Mouse (Mus musculus) splenic B cell, adult 2 months (primary cell): ENCODE results near the gene Dock11.

Source experiments
- DNase-seq: peaks from one replicate; pipeline ENCODE4 v3.0.0-alpha.2; 2011; ENCODE audit warnings: low read depth, low spot score
- H3K27me3 ChIP-seq: 2 replicates; pipeline ENCODE4 v1.6.1; 2012; ENCODE audit warnings: mild to moderate bottlenecking, low read length, moderate library complexity, mixed read lengths; ENCODE audit not compliant: control insufficient read depth, poor library complexity, insufficient read depth, severe bottlenecking
- H3K36me3 ChIP-seq: 2 replicates; pipeline ENCODE4 v1.6.1; 2012; ENCODE audit warnings: mild to moderate bottlenecking, low read length, moderate library complexity, mixed read lengths; ENCODE audit not compliant: control insufficient read depth, poor library complexity, insufficient read depth, severe bottlenecking

The Dock11 gene

GRCm38 (mm10) chrX:35990508-35991095, 102.0 kb downstream of the Dock11 start:
- Histone ChIP-seq H3K36me3 (0 out of 2 replicates have a peak, but pooled peaks cover 5% of the 10 kb centered on the region), H3K27me3 (no peaks in the 10 kb centered on the region)
- DNase-seq, result no peak

DNA sequence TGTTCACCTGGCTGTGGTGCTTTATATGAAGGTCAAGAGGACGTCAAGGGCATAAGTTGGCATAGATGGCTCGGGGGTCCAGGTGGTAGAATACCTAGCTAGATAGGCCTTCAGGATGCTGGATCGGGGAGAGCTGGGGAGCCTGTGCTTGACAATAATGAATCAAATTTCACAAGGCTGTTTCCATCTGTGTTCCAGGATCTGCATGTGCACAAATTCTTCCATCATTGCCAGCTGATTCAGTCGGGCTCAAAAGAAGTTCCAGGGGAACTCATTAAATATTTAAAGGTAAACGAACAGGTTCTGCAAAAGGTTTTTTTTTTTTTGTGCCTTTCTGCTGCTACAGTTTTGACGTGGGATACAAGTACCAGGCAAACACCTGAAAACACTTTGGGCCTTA, 105.6 kb downstream of the Dock11 start:
- peaks cover 3% of the 10 kb centered on the region; the same call in 1 of the 2 replicates for H3K36me3 ChIP-seq
- DNase-seq, result no peak
- H3K27me3 ChIP-seq, result no peaks in the 10 kb centered on the region

DNA sequence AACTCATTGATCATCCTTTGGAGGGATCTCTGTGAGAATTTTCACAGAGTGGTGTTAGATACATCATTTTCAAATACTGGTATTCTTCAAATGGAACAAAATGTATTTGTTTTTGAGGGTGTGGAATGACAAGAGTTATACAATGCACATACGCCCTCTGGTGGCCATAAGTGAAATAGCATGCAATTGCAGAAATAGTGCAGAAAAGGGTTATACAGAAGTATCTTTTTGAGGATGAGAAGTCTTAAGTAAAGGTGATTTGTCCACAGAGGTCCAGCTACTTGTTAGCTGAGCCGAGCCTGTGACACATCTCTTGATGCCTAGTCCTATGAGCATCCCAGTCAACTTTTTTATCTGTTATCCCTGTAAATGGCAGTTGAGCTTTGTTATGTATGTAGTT, 108.4 kb downstream of the Dock11 start:
- peak; percentile 62 for DNase-seq
- Histone ChIP-seq H3K36me3 (peaks cover 3% of the 10 kb centered on the region; the same call in 1 of the 2 replicates), H3K27me3 (no peaks in the 10 kb centered on the region)

DNA sequence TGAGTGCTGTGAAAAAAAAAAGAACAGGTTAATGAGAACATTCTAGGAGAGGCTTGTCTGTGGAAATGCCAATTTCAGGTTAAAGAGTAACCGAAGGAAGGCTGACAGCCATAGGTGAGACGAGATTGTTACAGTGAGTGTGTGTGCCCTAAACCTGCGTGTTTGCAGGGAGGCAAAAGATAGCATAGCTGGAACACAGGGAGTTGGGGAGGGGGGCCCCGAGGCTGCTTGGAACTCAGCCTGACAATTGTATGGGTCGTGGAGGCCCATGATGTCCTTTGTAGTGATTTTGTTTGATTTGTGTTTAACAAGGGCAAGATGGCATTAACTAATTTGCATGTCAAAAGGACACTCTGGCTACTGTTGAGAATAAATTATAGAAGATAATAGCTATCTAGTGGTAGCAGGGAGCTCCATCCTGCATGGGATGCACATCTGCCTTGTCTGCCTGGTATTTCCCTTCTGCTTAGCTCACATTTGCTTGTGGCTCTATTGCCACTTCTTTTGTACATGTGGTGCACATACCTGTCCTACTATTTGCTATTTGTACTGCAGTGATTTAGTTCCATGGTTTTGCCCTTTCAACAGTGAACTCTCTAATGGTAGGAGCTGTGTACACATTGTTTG, 109.3 kb downstream of the Dock11 start:
- no peak for DNase-seq
- Histone ChIP-seq H3K36me3 (peaks cover 4% of the 10 kb centered on the region), H3K27me3 (no peaks in the 10 kb centered on the region)

- H3K36me3 ChIP-seq, result peaks cover 4% of the 10 kb centered on the region; the same call in 1 of the 2 replicates
- H3K27me3 ChIP-seq, result no peaks in the 10 kb centered on the region
- DNase-seq, result no peak
These were observed 137.0 kb downstream of the Dock11 start for GRCm38 (mm10) chrX:36025651-36026050.

GRCm38 (mm10) chrX:36031113-36031512, 142.5 kb downstream of the Dock11 start:
- Histone ChIP-seq H3K27me3 (no peaks in the 10 kb centered on the region), H3K36me3 (0 out of 2 replicates have a peak, but pooled peaks cover 4% of the 10 kb centered on the region)
- no peak for DNase-seq

- Histone ChIP-seq H3K36me3 (0 out of 2 replicates have a peak, but pooled peaks cover 7% of the 10 kb centered on the region), H3K27me3 (no peaks in the 10 kb centered on the region)
- no peak for DNase-seq
These were observed 145.4 kb downstream of the Dock11 start for GRCm38 (mm10) chrX:36034045-36034444.

GRCm38 (mm10) chrX:36045731-36046130, 157.1 kb downstream of the Dock11 start:
- Histone ChIP-seq H3K27me3 (no peaks in the 10 kb centered on the region), H3K36me3 (0 out of 2 replicates have a peak, but pooled peaks cover 3% of the 10 kb centered on the region)
- DNase-seq, result no peak

GRCm38 (mm10) chrX:36047451-36047850, 158.8 kb downstream of the Dock11 start:
- Histone ChIP-seq H3K27me3 (no peaks in the 10 kb centered on the region), H3K36me3 (0 out of 2 replicates have a peak, but pooled peaks cover 3% of the 10 kb centered on the region)
- DNase-seq, result no peak

DNA sequence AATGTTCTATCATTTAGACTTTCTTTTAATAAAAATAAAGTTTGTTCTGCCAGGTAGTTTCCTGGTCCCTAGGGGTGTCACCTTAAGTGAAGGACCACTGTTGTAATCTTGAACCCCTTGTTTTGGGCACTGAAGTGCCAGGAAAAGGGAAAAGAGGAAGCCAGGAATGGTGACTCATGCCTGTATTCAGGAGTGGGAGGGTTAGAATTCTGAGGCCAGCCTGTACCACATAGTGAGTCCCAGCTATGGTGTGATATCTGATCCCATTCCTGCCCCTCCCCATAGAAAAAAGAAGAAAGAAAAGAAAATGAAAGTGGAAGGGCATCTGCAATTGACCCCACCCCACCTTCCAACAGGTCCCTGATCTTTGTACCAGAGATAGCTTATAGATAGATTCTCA, 161.7 kb downstream of the Dock11 start:
- DNase-seq, result no peak
- 0 out of 2 replicates have a peak, but pooled peaks cover 2% of the 10 kb centered on the region for H3K36me3 ChIP-seq

GRCm38 (mm10) chrX:36073997-36074396, 185.4 kb downstream of the Dock11 start:
- Histone ChIP-seq H3K36me3 (peaks cover 2% of the 10 kb centered on the region; the same call in 1 of the 2 replicates), H3K27me3 (no peaks in the 10 kb centered on the region)
- DNase-seq, result no peak

More for the DNA sequence above, 161.7 kb downstream of the Dock11 start:
- no peaks in the 10 kb centered on the region for H3K27me3 ChIP-seq

GRCm38 (mm10) chrX:36077164-36077563, 188.5 kb downstream of the Dock11 start:
- Histone ChIP-seq H3K36me3 (no peaks in the 10 kb centered on the region), H3K27me3 (no peaks in the 10 kb centered on the region)
- no peak for DNase-seq

DNA sequence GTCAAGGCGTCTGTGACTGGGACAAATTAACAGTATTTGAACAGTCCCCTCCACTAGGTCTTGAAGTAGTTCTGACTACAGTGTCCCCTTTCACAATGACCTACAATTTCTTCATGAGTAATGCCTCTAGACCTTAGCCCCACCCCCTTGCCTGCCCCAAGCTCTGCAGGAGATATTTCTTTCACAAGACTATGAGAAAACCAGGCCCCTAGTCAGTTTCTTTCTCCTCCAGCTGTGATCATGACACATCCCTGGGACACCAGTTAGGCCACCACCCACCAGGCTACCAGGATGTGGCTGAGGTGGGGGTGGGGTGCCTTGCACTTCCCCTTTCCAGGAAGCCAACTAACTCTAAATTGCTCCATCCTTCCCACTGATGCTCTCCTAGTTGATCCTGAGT, 194.3 kb downstream of the Dock11 start:
- no peaks in the 10 kb centered on the region for H3K27me3 ChIP-seq
- no peaks in the 10 kb centered on the region for H3K36me3 ChIP-seq
- DNase-seq, result peak; percentile 1

DNA sequence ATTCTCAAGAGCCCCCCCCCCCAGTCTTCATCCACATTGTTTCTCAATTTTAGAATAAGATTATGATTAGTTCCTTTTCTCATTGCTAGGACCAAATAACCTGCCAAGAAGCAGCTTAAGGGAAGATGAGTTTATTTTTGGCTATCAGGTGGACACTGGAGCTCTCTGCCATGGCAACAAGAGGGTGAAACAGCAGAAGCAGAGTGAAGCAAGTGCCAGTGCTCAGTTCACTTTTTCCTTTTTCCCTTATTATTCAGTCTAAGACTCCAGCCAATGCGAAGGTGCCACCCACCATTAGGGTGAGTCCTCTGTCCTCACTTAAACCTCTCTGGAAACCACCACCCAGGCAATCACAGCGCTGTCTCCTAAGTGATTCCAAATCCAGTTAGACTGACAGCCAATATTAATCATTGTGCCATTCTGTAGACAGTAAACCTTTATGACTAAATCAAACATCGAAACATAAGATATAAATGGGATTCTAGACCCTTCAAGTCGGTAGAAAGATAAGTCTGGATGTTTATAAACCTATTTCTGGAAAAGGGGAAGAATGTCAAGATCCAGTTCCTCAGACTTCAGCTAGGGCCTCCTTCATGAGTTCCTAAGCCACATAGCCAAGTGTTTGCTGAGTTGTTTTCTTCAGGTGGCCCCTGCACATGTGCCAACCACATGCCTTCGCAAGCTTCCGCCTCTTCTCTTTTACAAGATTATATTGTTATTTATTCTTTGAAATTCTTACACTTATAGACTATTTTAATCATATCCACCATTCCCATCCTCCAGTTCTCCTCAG, 200.0 kb downstream of the Dock11 start:
- no peaks in the 10 kb centered on the region for H3K36me3 ChIP-seq
- DNase-seq, result no peak
- H3K27me3 ChIP-seq, result no peaks in the 10 kb centered on the region

DNA sequence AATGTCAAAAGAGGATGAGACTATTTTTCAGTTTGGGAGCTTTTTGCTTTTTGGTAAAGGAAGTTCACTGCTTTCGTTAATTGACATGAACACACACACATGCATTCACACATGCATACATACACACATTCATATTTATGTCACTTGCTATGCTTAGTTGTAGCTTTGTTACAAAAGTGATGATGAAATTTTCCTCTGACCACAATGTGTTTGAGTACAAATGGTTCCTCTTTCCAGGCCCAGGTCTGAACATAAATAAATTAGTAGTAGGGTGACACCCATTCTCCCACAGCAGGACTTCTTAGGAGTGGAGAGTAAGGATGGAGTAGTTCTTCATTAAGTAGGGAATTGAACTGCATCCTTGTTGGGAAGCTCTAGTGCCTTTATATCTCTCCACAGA, 212.3 kb downstream of the Dock11 start:
- peak; percentile 12 for DNase-seq
- Histone ChIP-seq H3K36me3 (no peaks in the 10 kb centered on the region), H3K27me3 (no peaks in the 10 kb centered on the region)
